Mouse (Mus musculus) liver, embryonic 14.5 days (tissue): ENCODE results near the gene Tlr7.

Experiments used
- CTCF ChIP-seq: IDR thresholded peaks from 2 replicates; pipeline ENCODE4 v1.5.1; 2016; ENCODE audit warnings: antibody characterized with exemption, low read depth, control low read depth
- EP300 ChIP-seq: IDR thresholded peaks from 2 replicates; pipeline ENCODE4 v1.6.1; 2016; ENCODE audit warnings: antibody characterized with exemption, low read depth

GRCm38 (mm10) chrX:167329620-167330019, 738 bp downstream of the Tlr7 start:
- TF ChIP-seq CTCF (no peak), EP300 (no peak)
